22 mouse cellular contexts compared by ENCODE assay signal in the genomic region with DNA sequence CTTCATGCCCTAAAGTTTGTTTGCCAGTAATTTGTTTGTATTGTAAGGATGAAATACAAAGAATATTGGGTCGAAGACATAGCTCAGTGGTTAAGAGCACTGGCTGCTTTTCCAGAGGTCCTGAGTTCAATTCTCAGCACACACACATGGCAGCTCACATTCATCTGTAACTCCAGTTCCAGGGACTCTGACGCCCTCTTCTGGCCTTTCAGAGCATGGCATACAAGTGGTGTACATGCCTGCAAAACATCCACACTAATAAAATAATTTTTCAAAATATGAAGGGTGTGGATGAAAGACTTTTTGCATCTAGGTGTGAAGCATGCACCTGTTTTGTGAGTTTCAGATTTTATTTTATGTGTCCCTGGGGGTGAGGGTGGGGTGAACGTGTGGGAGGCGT.
DNase-seq lines count a peak whose midpoint lies in the region; ATAC-seq and TF ChIP-seq lines count a peak whose summit lies in the region.
"Had no signal": no experiment of that assay in that cellular context is flagged by ENCODE, and none has a peak within 500 bp of the region (broad histone marks: within the 10 kb centered on the region; RNA-seq: fewer than 3 reads in every experiment).

No protein-coding gene starts in this region.

- no peak overlapping the region for H3K4me3 ChIP-seq in hindbrain, postnatal 0 days (ENCODE audit: low read length)
- no peak overlapping the region for H3K4me3 ChIP-seq in hindbrain, embryonic 10.5 days
- H3K4me3 ChIP-seq in liver, embryonic 14.5 days (ENCODE audit: insufficient read depth in 1 of 2, low read depth in 2 of 2, low read length in 2 of 2): no peak overlapping the region
- no peak overlapping the region for H3K4me3 ChIP-seq in liver, embryonic 12.5 days
- H3K4me3 ChIP-seq in E14TG2a.4 (replicated peaks; ENCODE audit: low read length): no peak overlapping the region
- H3K4me3 ChIP-seq: embryonic facial prominence, embryonic 12.5 days; erythroblast, embryonic 14.5 days; forebrain, embryonic 12.5 days; megakaryocyte, embryonic 14.5 days; neural tube, embryonic 12.5 days had no signal

- no peak overlapping the region for H3K4me2 ChIP-seq in hindbrain, postnatal 0 days (ENCODE audit: low read depth, low read length)
- no peak overlapping the region for H3K4me2 ChIP-seq in liver, embryonic 14.5 days (ENCODE audit: low read depth)
- H3K4me2 ChIP-seq in liver, embryonic 12.5 days: no peak overlapping the region
- H3K4me2 ChIP-seq: embryonic facial prominence, embryonic 12.5 days; forebrain, embryonic 12.5 days; neural tube, embryonic 12.5 days had no signal

- H3K9me3 ChIP-seq in hindbrain, postnatal 0 days (ENCODE audit: low read length): no peaks in the 10 kb centered on the region
- H3K9me3 ChIP-seq in hindbrain, embryonic 10.5 days: no peaks in the 10 kb centered on the region
- H3K9me3 ChIP-seq in liver, embryonic 14.5 days (ENCODE audit: control insufficient read depth, low read length): no peaks in the 10 kb centered on the region
- H3K9me3 ChIP-seq in liver, embryonic 12.5 days (replicated peaks): no peaks in the 10 kb centered on the region
- H3K9me3 ChIP-seq in E14TG2a.4 (ENCODE audit: low read length): no peaks in the 10 kb centered on the region
- H3K9me3 ChIP-seq: embryonic facial prominence, embryonic 12.5 days; forebrain, embryonic 12.5 days; neural tube, embryonic 12.5 days had no signal

- ATAC-seq in hindbrain, postnatal 0 days: no peak
- ATAC-seq in liver, embryonic 14.5 days (ENCODE audit: insufficient read depth): no peak
- ATAC-seq in liver, embryonic 12.5 days: no peak
- ATAC-seq: hindbrain, embryonic 16.5 days had no signal

- H3K27ac ChIP-seq in hindbrain, postnatal 0 days: no peak overlapping the region
- H3K27ac ChIP-seq in hindbrain, embryonic 10.5 days: no peak overlapping the region; the same call in 1 of the 2 replicates
- H3K27ac ChIP-seq in liver, embryonic 14.5 days: no peak overlapping the region
- no peak overlapping the region for H3K27ac ChIP-seq in liver, embryonic 12.5 days
- H3K27ac ChIP-seq: embryonic facial prominence, embryonic 12.5 days; forebrain, embryonic 12.5 days; neural tube, embryonic 12.5 days had no signal

- no peak overlapping the region for H3K9ac ChIP-seq in hindbrain, postnatal 0 days (replicated peaks; ENCODE audit: low read length)
- no peak overlapping the region for H3K9ac ChIP-seq in liver, embryonic 14.5 days (replicated peaks)
- no peak overlapping the region for H3K9ac ChIP-seq in liver, embryonic 12.5 days
- H3K9ac ChIP-seq: embryonic facial prominence, embryonic 12.5 days; forebrain, embryonic 12.5 days; neural tube, embryonic 12.5 days had no signal

- no peak for TF ChIP-seq EP300 in liver, embryonic 14.5 days (IDR thresholded peaks at IDR 0.05; ENCODE audit: low read depth)

- 86% methylated on average over 4 of the region's 4 CpGs for WGBS in hindbrain, postnatal 0 days
- WGBS in hindbrain, embryonic 10.5 days: 86% methylated on average over 4 of the region's 4 CpGs
- 68% methylated on average over 4 of the region's 4 CpGs for WGBS in liver, embryonic 14.5 days (ENCODE audit: insufficient replicate concordance)
- WGBS in liver, embryonic 12.5 days (ENCODE audit: insufficient replicate concordance): 67% methylated on average over 4 of the region's 4 CpGs

- no peak for DNase-seq in hindbrain, postnatal 0 days (ENCODE audit: low spot score)
- DNase-seq in hindbrain, embryonic 10.5 days (ENCODE audit: low spot score): no peak
- DNase-seq in liver, embryonic 14.5 days (ENCODE audit: low read depth in 3 of 3, low spot score in 3 of 3): no peak
- DNase-seq in R1 (ENCODE audit: low read depth, low spot score): peak; percentile 54
- no peak for DNase-seq in urinary bladder, postnatal 4 days (ENCODE audit: low spot score in 2 of 2)
- DNase-seq in right cerebral cortex, postnatal 36 days (ENCODE audit: low spot score in 2 of 2): no peak
- DNase-seq: adrenal gland, adult 2 months; cerebellum, adult 11 months; kidney, adult 18-20 months; kidney, postnatal 14 days; midbrain, embryonic 14.5 days; retina, postnatal 1 day; right cerebral cortex, postnatal 25 days; thymus, adult 2 months had no signal

- H3K36me3 ChIP-seq in hindbrain, postnatal 0 days (ENCODE audit: insufficient read depth, low read length): no peaks in the 10 kb centered on the region
- peaks cover 19% of the 10 kb centered on the region; the same call in 1 of the 2 replicates for H3K36me3 ChIP-seq in hindbrain, embryonic 10.5 days
- H3K36me3 ChIP-seq in liver, embryonic 14.5 days (replicated peaks; ENCODE audit: control insufficient read depth, insufficient read depth, low read depth): no peaks in the 10 kb centered on the region
- H3K36me3 ChIP-seq in liver, embryonic 12.5 days: no peaks in the 10 kb centered on the region
- H3K36me3 ChIP-seq in E14TG2a.4 (ENCODE audit: insufficient read depth, low read length): 0 out of 2 replicates have a peak, but pooled peaks cover 5% of the 10 kb centered on the region
- H3K36me3 ChIP-seq: neural tube, embryonic 12.5 days had no signal

- peak; percentile 37 for TF ChIP-seq CTCF in hindbrain, postnatal 0 days (IDR thresholded peaks at IDR 0.05; ENCODE audit: low read depth)
- peak; percentile 40 for TF ChIP-seq CTCF in liver, embryonic 14.5 days (IDR thresholded peaks at IDR 0.05; ENCODE audit: low read depth)
- peak; percentile 62; the same call in 1 of the 2 replicates for TF ChIP-seq CTCF in E14TG2a.4 (conservative IDR thresholded peaks at IDR 0.05; ENCODE audit: low read length)

- H3K27me3 ChIP-seq in hindbrain, postnatal 0 days (ENCODE audit: insufficient read depth, low read length): no peaks in the 10 kb centered on the region
- no peaks in the 10 kb centered on the region for H3K27me3 ChIP-seq in hindbrain, embryonic 10.5 days (ENCODE audit: insufficient read depth, poor library complexity, severe bottlenecking)
- no peaks in the 10 kb centered on the region for H3K27me3 ChIP-seq in liver, embryonic 14.5 days (ENCODE audit: control insufficient read depth, insufficient read depth, low read length)
- H3K27me3 ChIP-seq in liver, embryonic 12.5 days (replicated peaks): no peaks in the 10 kb centered on the region
- H3K27me3 ChIP-seq in E14TG2a.4 (ENCODE audit: insufficient read depth, low read length): no peaks in the 10 kb centered on the region
- H3K27me3 ChIP-seq: embryonic facial prominence, embryonic 12.5 days; forebrain, embryonic 12.5 days; neural tube, embryonic 12.5 days had no signal

- no peaks in the 10 kb centered on the region; the same call in 1 of the 2 replicates for H3K4me1 ChIP-seq in hindbrain, postnatal 0 days (ENCODE audit: insufficient read depth, low read length)
- H3K4me1 ChIP-seq in hindbrain, embryonic 10.5 days (replicated peaks): peaks cover 19% of the 10 kb centered on the region
- H3K4me1 ChIP-seq in liver, embryonic 14.5 days (replicated peaks; ENCODE audit: control insufficient read depth in 2 of 2, insufficient read depth in 2 of 2, low read length in 1 of 2): no peaks in the 10 kb centered on the region; a peak in 1 of 4 replicates
- no peaks in the 10 kb centered on the region for H3K4me1 ChIP-seq in liver, embryonic 12.5 days
- peaks cover 35% of the 10 kb centered on the region for H3K4me1 ChIP-seq in E14TG2a.4 (replicated peaks; ENCODE audit: low read depth, low read length)
